Mouse (Mus musculus): ENCODE data around the gene Ift122.

Ift122 gene

GRCm38 (mm10) chr6:115891497-115892061 lies 38.3 kb downstream of the Ift122 start:
- peak; percentile 83 for DNase-seq (ENCODE audit: low spot score)

GRCm38 (mm10) chr6:115892363-115892762 lies 39.1 kb downstream of the Ift122 start:
- no peak for DNase-seq (ENCODE audit: low spot score)

- no peak for DNase-seq (ENCODE audit: low spot score)
These were observed 43.1 kb downstream of the Ift122 start for GRCm38 (mm10) chr6:115896346-115896745.

GRCm38 (mm10) chr6:115897117-115897516 lies 43.8 kb downstream of the Ift122 start:
- DNase-seq (ENCODE audit: low spot score): no peak

DNA sequence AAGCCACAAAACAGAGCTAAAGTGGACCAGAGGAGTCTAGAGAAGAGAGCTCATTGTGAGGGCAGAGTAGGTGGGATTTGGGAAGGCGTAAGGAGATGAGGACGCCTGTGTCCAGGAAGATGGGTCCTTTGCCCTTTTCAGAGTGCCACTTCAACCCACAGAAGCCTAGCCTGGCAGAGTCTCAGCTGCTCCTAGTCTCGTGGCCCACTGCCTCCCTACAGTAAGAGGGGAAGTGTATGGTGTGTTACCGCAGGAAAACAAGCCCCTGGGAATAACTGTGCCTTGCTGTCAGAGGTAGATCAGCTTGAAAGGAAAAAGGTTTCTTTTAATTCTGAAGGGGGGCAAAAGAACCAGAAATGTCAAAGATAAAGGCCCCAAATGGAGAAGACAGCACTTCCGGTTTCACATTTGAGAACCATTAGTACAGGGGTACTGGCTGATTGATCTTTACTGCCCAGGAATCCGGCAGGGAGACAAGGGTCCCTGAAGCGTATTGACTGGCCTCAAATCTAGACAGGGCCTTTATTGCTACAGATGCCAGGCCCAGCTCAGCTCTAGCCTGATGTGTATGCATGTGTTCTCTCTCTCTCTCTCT lies 44.8 kb downstream of the Ift122 start:
- no peak for DNase-seq (ENCODE audit: low spot score)

DNA sequence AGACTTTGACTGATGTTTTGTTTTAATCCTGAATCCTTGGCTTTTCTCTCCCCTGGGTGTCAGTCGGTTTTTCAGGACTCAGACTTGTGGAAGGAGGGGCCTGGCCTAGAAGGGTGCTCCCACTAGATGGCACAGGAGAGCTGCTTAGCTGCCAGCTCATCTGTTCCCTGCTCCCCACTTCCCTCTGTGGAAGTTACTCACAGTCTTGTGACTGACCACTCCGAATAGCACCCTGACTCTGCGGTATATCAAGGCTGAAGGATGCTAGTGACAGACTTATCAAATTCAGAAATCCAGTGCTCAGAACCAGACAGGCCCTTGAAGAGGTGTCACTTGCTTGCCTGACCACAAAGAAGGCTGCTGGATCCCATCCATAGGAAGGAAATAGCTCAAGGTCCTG lies 47.8 kb downstream of the Ift122 start:
- peak; percentile 82 for DNase-seq (ENCODE audit: low spot score)

- DNase-seq (ENCODE audit: low spot score): no peak
These were observed 48.2 kb downstream of the Ift122 start for GRCm38 (mm10) chr6:115901489-115901931.

- DNase-seq (ENCODE audit: low spot score): no peak
These were observed 49.3 kb downstream of the Ift122 start for GRCm38 (mm10) chr6:115902545-115902944.

- DNase-seq (ENCODE audit: low spot score): no peak
These were observed 52.3 kb downstream of the Ift122 start for GRCm38 (mm10) chr6:115905568-115905967.

- no peak for DNase-seq (ENCODE audit: low spot score)
These were observed 53.2 kb downstream of the Ift122 start for GRCm38 (mm10) chr6:115906455-115906854.

DNA sequence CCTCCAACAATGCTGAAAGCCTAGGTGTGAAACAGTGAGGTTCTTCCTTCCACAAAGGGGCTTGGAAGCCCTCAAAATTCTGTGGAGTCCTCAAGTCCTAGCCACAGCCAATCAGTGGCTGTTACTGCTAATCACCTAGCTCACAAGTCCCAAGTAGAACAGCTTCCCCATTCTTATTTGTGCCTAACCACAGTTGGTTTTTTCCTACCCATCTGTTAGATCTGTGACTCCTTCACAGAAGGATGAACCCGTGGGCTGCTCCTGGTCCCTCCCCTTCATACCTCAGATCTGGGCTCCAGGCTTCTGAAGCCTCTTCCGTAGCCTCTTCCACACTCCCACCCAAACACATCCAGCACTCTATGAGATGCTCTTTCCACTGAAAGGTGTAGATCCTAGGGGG lies 53.6 kb downstream of the Ift122 start:
- DNase-seq (ENCODE audit: low spot score): no peak

DNA sequence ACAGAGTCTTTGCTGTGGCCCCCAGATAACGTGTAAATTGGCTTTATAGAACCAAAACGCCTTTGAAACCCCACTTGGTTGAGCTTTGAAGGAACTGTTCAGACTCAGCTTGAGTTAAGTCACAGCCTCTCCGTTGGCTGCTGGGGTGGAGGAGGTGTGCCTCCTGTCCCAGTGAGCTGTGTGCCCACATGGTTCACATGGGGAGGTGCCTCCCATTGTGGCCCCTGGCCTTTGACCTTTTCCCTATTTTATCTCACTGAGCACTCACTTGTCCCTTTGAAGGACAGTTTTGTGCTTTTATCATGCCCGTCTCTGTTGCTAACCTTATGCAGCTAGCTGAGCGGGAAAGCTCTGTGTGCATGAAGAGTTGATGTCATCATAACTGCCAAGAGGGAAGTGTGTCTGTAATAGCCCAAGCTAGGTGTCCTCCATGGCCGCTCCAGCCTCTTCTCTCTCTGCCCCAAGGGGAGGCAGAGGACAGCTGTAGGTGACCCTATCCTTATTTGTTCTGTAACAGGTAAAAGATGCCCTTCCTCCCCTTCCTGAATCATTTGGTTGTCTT lies 55.2 kb downstream of the Ift122 start:
- DNase-seq (ENCODE audit: low spot score): no peak

- no peak for DNase-seq (ENCODE audit: low spot score)
These were observed 55.8 kb downstream of the Ift122 start for GRCm38 (mm10) chr6:115909052-115909451.

- DNase-seq (ENCODE audit: low spot score): no peak
These were observed 56.7 kb downstream of the Ift122 start for GRCm38 (mm10) chr6:115909940-115910339.

- DNase-seq (ENCODE audit: low spot score): no peak
These were observed 58.5 kb downstream of the Ift122 start for GRCm38 (mm10) chr6:115911763-115912162.

DNA sequence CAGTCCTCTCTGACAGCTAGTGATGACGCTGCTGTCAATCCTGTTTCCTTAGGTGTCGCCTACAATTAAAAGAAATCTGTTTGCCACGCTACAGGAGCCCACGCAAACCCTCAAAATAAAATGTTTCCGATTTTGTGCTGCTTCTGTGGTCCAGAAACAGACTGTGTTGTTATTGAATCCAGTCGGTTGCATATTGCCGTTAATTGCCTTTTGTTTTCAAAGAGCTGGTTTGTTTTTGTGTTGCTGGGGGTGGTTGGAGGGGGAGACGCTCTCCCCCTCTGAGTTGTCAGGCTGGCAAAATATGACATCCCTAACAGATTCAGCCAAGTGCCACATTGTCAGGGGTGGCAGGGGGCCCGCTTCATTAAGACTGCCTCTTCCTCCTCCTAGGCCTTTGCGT lies 60.2 kb downstream of the Ift122 start:
- DNase-seq (ENCODE audit: low spot score): no peak

- DNase-seq (ENCODE audit: low spot score): no peak
These were observed 61.4 kb downstream of the Ift122 start for GRCm38 (mm10) chr6:115914511-115915202.

DNA sequence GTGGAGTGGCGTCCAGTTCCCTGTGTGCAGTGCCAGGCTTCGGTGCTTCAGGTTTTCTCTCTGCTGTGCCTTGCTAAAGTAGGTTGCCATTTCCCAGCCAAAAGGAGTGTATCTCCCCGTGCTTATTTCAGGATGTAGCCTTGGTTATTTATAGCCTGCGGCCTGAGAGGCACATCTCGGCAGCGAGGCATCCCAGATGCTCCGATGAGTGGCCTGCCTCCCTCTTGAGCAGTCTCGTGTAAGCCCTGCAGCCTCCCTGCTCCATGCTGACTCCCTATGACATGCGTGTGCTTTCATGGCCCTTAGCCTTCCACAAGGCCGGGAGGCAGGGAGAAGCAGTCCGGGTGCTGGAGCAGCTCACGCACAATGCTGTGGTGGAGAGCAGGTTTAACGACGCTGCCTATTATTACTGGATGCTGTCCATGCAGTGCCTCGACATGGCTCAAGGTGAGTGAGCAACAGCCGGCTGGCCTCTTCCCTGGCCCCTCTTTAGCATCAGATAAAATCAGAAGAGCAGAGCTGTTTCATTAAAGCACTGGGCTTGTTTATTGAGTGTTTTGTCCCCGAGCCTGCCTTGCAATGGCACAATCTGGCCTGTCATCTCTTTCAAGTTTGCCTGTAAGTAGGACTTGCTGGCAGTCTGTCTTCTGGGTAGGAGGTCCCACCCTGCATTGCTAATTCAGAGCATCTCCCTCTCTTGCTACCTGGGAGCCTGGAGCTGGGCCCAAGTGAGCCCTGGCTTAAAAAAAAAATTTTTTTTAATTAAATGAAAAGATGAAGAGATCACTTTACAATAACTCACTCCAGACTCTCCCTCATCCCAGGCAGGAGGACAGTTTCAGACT lies 62.6 kb downstream of the Ift122 start:
- no peak for DNase-seq (ENCODE audit: low spot score)

- DNase-seq (ENCODE audit: low spot score): no peak
These were observed 63.3 kb downstream of the Ift122 start for GRCm38 (mm10) chr6:115916611-115917010.

GRCm38 (mm10) chr6:115918615-115919014 lies 65.3 kb downstream of the Ift122 start:
- DNase-seq (ENCODE audit: low spot score): no peak

- no peak for DNase-seq (ENCODE audit: low spot score)
These were observed 66.6 kb downstream of the Ift122 start for GRCm38 (mm10) chr6:115919876-115920275.

GRCm38 (mm10) chr6:115924829-115925228 lies 71.6 kb downstream of the Ift122 start:
- DNase-seq (ENCODE audit: low spot score): no peak
